In genomic region chr12:31541541-31541940, GRCm38 (mm10) we compare ENCODE assay signal across 20 mouse cellular contexts. TPM values are rescaled to one million over a fixed set of nuclear protein-coding genes. Genes with fewer than 3 reads are reported as not detected.
A peak's percentile ranks its signal among the peaks of the same experiment; 100 is the strongest.
DNase-seq lines count a peak whose midpoint lies in the region; ATAC-seq and TF ChIP-seq lines count a peak whose summit lies in the region.
"Had no signal": no experiment of that assay in that cellular context is flagged by ENCODE, and none has a peak within 500 bp of the region (broad histone marks: within the 10 kb centered on the region; RNA-seq: fewer than 3 reads in every experiment).

No protein-coding gene starts in this region.

- WGBS in liver, postnatal 0 days (ENCODE audit: insufficient replicate concordance), result 56% methylated on average over 5 of the region's 5 CpGs

- no peak for DNase-seq in frontal cortex, postnatal 25 days (ENCODE audit: low spot score in 2 of 2)
- DNase-seq in 3T3-L1 (ENCODE audit: low read depth, low spot score), result peak; percentile 15
- no peak for DNase-seq in liver, postnatal 0 days
- DNase-seq: adrenal gland, adult 2 months; adrenal gland, postnatal 10 days; adrenal gland, postnatal 25 days; cerebellum, adult 11-12 months; cerebellum, adult 2 months; cerebellum, adult 9-10 months; cerebellum, postnatal 10 days; cerebellum, postnatal 25 days; forebrain, postnatal 0 days had no signal

- H3K4me2 ChIP-seq in myocyte (ENCODE audit: low read depth), result peak overlapping the region; percentile 21
- H3K4me2 ChIP-seq in liver, postnatal 0 days (ENCODE audit: low read depth, low read length), result no peak overlapping the region
- H3K4me2 ChIP-seq: embryonic facial prominence, embryonic 12.5 days; forebrain, embryonic 13.5 days; forebrain, embryonic 15.5 days had no signal

- ATAC-seq in frontal cortex, adult (ENCODE audit: low TSS enrichment), result peak; percentile 70
- ATAC-seq in liver, postnatal 0 days, result no peak
- ATAC-seq: forebrain, embryonic 13.5 days; forebrain, embryonic 15.5 days; forebrain, postnatal 0 days had no signal

- H3K9ac ChIP-seq in liver, postnatal 0 days (replicated peaks), result no peak overlapping the region
- H3K9ac ChIP-seq: embryonic facial prominence, embryonic 12.5 days; forebrain, embryonic 13.5 days; forebrain, embryonic 15.5 days; forebrain, postnatal 0 days had no signal

- TF ChIP-seq POLR2A in myocyte (IDR thresholded peaks at IDR 0.05; ENCODE audit: insufficient read length, low read depth), result no peak

- no peaks in the 10 kb centered on the region for H3K4me1 ChIP-seq in liver, postnatal 0 days (ENCODE audit: insufficient read depth)
- H3K4me1 ChIP-seq: forebrain, embryonic 13.5 days; forebrain, embryonic 15.5 days had no signal

- no peak for TF ChIP-seq CTCF in liver, postnatal 0 days (IDR thresholded peaks at IDR 0.05; ENCODE audit: low read depth)

- H3K27me3 ChIP-seq in myocyte (ENCODE audit: control insufficient read depth, insufficient read depth, insufficient read length), result no peaks in the 10 kb centered on the region
- H3K27me3 ChIP-seq in liver, postnatal 0 days (ENCODE audit: insufficient read depth, low read length), result no peaks in the 10 kb centered on the region
- H3K27me3 ChIP-seq: forebrain, embryonic 13.5 days; forebrain, embryonic 15.5 days had no signal

- H3K36me3 ChIP-seq in myocyte (ENCODE audit: control insufficient read depth, insufficient read depth), result no peaks in the 10 kb centered on the region
- no peaks in the 10 kb centered on the region for H3K36me3 ChIP-seq in liver, postnatal 0 days (replicated peaks; ENCODE audit: insufficient read depth, low read length)
- H3K36me3 ChIP-seq: embryonic facial prominence, embryonic 10.5 days; embryonic facial prominence, embryonic 12.5 days; forebrain, embryonic 15.5 days had no signal

- H3K79me2 ChIP-seq in myocyte (ENCODE audit: control insufficient read depth, insufficient read depth), result no peaks in the 10 kb centered on the region

- H3ac ChIP-seq in myocyte (ENCODE audit: control insufficient read depth, insufficient read length), result no peak overlapping the region

- H3K27ac ChIP-seq in liver, postnatal 0 days (ENCODE audit: low read depth), result no peak overlapping the region
- H3K27ac ChIP-seq: embryonic facial prominence, embryonic 10.5 days; embryonic facial prominence, embryonic 12.5 days; forebrain, embryonic 13.5 days; forebrain, embryonic 15.5 days had no signal

- H3K4me3 ChIP-seq in myocyte, result no peak overlapping the region
- no peak overlapping the region for H3K4me3 ChIP-seq in liver, postnatal 0 days (ENCODE audit: low read depth, low read length)
- H3K4me3 ChIP-seq: embryonic facial prominence, embryonic 10.5 days; embryonic facial prominence, embryonic 12.5 days; forebrain, embryonic 13.5 days; forebrain, embryonic 15.5 days had no signal

- no peak for TF ChIP-seq EP300 in liver, postnatal 0 days (IDR thresholded peaks at IDR 0.05; ENCODE audit: low read depth)

- H3K9me3 ChIP-seq in liver, postnatal 0 days (ENCODE audit: low read length), result no peaks in the 10 kb centered on the region
- H3K9me3 ChIP-seq: embryonic facial prominence, embryonic 10.5 days; embryonic facial prominence, embryonic 12.5 days; forebrain, embryonic 13.5 days; forebrain, embryonic 15.5 days had no signal

TF ChIP-seq in myocyte, 11 proteins besides CTCF, POLR2A, EP300 and RAD21:
- TF ChIP-seq USF1 (IDR thresholded peaks at IDR 0.05; ENCODE audit: low read depth) (no peak), E2F4 (IDR thresholded peaks at IDR 0.05; ENCODE audit: insufficient read depth) (no peak), MYOG (IDR thresholded peaks at IDR 0.05; ENCODE audit: control insufficient read depth in 1 of 3, insufficient read depth in 1 of 3, insufficient read length in 2 of 3, low read depth in 2 of 3) (no peak), MAX (IDR thresholded peaks at IDR 0.05; ENCODE audit: low read depth) (no peak), POLR2AphosphoS2 (IDR thresholded peaks at IDR 0.05; ENCODE audit: insufficient read length, low read depth) (no peak), TCF12 (IDR thresholded peaks at IDR 0.05; ENCODE audit: insufficient read depth, poor library complexity, severe bottlenecking) (no peak)

RNA-seq across cellular contexts. Expression of gene Slc26a4, which starts 18.2 kb away (rescaled TPM):
- polyA plus RNA-seq in myocyte (2012; fragmentation: generic; extraction: Trizol), result 0.12 TPM
- polyA plus RNA-seq in liver, postnatal 0 days (2015; fragmentation: Nextera tagmentation; extraction: Ambion mirVana), result 0.04 TPM in 2 replicates
- polyA plus RNA-seq: C2C12; cerebellum, adult 2 months; forebrain, embryonic 11.5 days; forebrain, embryonic 13.5 days; forebrain, embryonic 15.5 days had no signal

RNA-seq across cellular contexts. Expression of gene Cbll1, which starts 42.1 kb away (rescaled TPM):
- polyA plus RNA-seq in myocyte (2012; fragmentation: generic; extraction: Trizol), result 8.6 TPM
- 3.4 and 3.8 TPM in 2 replicates for polyA plus RNA-seq in liver, postnatal 0 days (2015; fragmentation: Nextera tagmentation; extraction: Ambion mirVana)
